Mouse (Mus musculus) testis, adult 2 months (tissue): ENCODE results near the gene Xylt1.

Experiments
- CTCF ChIP-seq: fragments of 200-500 bp; IDR thresholded peaks from 2 replicates; pipeline ENCODE4 v1.5.1; 2012; ENCODE audit warnings: low read depth, mild to moderate bottlenecking, inconsistent platforms, low read length, moderate library complexity; ENCODE audit not compliant: control insufficient read depth, insufficient read depth, insufficient replicate concordance
- POLR2A ChIP-seq: fragments of 200-500 bp; IDR thresholded peaks from 2 replicates; pipeline ENCODE4 v1.6.1; 2012; ENCODE audit warnings: low read depth, mild to moderate bottlenecking, inconsistent platforms, low read length, moderate library complexity; ENCODE audit not compliant: control insufficient read depth

- TF ChIP-seq POLR2A = no peak
- no peak for TF ChIP-seq CTCF
Observed at GRCm38 (mm10) chr7:117495751-117496150, 115.0 kb downstream of the Xylt1 start.
